Mouse (Mus musculus) forebrain, embryonic 11.5 days (tissue): ENCODE data around the gene Dnaic2. TPM values are rescaled to one million over a fixed set of nuclear protein-coding genes. Genes with fewer than 3 reads are reported as not detected.

Source experiments
- ATAC-seq: fragments of 200-750 bp; cut with Nextera tagmentation; replicated peaks from 2 replicates; pipeline ENCODE4 v1.8.0; 2017; ENCODE audit warnings: moderate TSS enrichment; ENCODE audit not compliant: low FRiP score
- DNase-seq: peaks from one replicate; pipeline ENCODE4 v3.0.0-alpha.2; 2017; ENCODE audit warnings: low spot score
- H3K27ac ChIP-seq: fragments of 300-500 bp; sonication (generic); 2 replicates; pipeline ENCODE4 v1.5.1; 2014; ENCODE audit warnings: low read depth, low read length
- H3K27me3 ChIP-seq: fragments of 300-500 bp; sonication (generic); 2 replicates; pipeline ENCODE4 v1.6.1; 2014; ENCODE audit warnings: mild to moderate bottlenecking, low read length, mixed read lengths; ENCODE audit not compliant: control insufficient read depth, insufficient read depth
- H3K36me3 ChIP-seq: fragments of 300-500 bp; sonication (generic); 2 replicates; pipeline ENCODE4 v1.6.1; 2014; ENCODE audit warnings: mild to moderate bottlenecking, low read length, moderate library complexity, mixed read lengths; ENCODE audit not compliant: control insufficient read depth, insufficient read depth
- H3K4me1 ChIP-seq: fragments of 300-500 bp; sonication (generic); replicated peaks from 2 replicates; pipeline ENCODE4 v1.6.1; 2014; ENCODE audit warnings: low read length, mixed read lengths; ENCODE audit not compliant: control insufficient read depth, insufficient read depth
- H3K4me2 ChIP-seq: fragments of 300-500 bp; sonication (generic); 2 replicates; pipeline ENCODE4 v1.6.1; 2014; ENCODE audit warnings: low read depth, mild to moderate bottlenecking, low read length, moderate library complexity, mixed read lengths; ENCODE audit not compliant: severe bottlenecking
- H3K4me3 ChIP-seq: fragments of 300-500 bp; sonication (generic); 2 replicates; pipeline ENCODE4 v1.5.1; 2014; ENCODE audit warnings: low read depth, low read length
- H3K9ac ChIP-seq: fragments of 300-500 bp; sonication (generic); 2 replicates; pipeline ENCODE4 v1.6.1; 2014; ENCODE audit warnings: low read length
- H3K9me3 ChIP-seq: fragments of 300-500 bp; sonication (generic); 2 replicates; pipeline ENCODE4 v1.6.1; 2016; ENCODE audit warnings: low read length, mixed read lengths; ENCODE audit not compliant: control insufficient read depth
- WGBS: fragments of 180-500 bp; shearing (Covaris S2); extraction: QIAGEN DNeasy Blood & Tissue Kit; methylation state at CpG from one replicate; pipeline ENCODE4 v1.1.7; 2014; 5-methylcytosine and 5-hydroxymethylcytosine counted together
- polyA plus RNA-seq: library from polyadenylated mRNA; unstranded; fragments of >200 nt; fragmentation: Nextera tagmentation; extraction: Ambion mirVana; gene quantifications from 2 replicates; pipeline ENCODE4 v1.2.1, GENCODE M21; 2014

Dnaic2 gene
- polyA plus RNA-seq, 1 experiment from 2014 or later, result 1.1 TPM

- Histone ChIP-seq H3K4me3 (no peak overlapping the region), H3K27ac (no peak overlapping the region), H3K9ac (no peak overlapping the region), H3K4me2 (no peak overlapping the region), H3K36me3 (no peaks in the 10 kb centered on the region), H3K4me1 (peaks cover 14% of the 10 kb centered on the region; the same call in 1 of the 2 replicates), H3K9me3 (no peaks in the 10 kb centered on the region; the same call in 1 of the 2 replicates), H3K27me3 (no peaks in the 10 kb centered on the region)
- no peak for DNase-seq
- no peak for ATAC-seq
- WGBS, result 70% methylated on average over 15 of the region's 15 CpGs
These were observed 75.5 kb downstream of the Dnaic2 start for GRCm38 (mm10) chr11:114802540-114803267.

- Histone ChIP-seq H3K36me3 (no peaks in the 10 kb centered on the region), H3K9ac (no peak overlapping the region), H3K27me3 (no peaks in the 10 kb centered on the region), H3K4me3 (no peak overlapping the region), H3K4me2 (no peak overlapping the region), H3K9me3 (no peaks in the 10 kb centered on the region; the same call in 1 of the 2 replicates), H3K27ac (no peak overlapping the region), H3K4me1 (peaks cover 16% of the 10 kb centered on the region; the same call in 1 of the 2 replicates)
- peak; percentile 19; the same call in 1 of the 2 replicates for ATAC-seq
- 20% methylated on average over 8 of the region's 8 CpGs for WGBS
- no peak for DNase-seq
These were observed 76.8 kb downstream of the Dnaic2 start for GRCm38 (mm10) chr11:114803990-114804389.

GRCm38 (mm10) chr11:114807025-114807424, 79.8 kb downstream of the Dnaic2 start:
- ATAC-seq, result no peak
- Histone ChIP-seq H3K27me3 (no peaks in the 10 kb centered on the region), H3K9ac (no peak overlapping the region), H3K9me3 (no peaks in the 10 kb centered on the region), H3K4me1 (peaks cover 16% of the 10 kb centered on the region; the same call in 1 of the 2 replicates), H3K4me3 (no peak overlapping the region), H3K36me3 (no peaks in the 10 kb centered on the region), H3K27ac (no peak overlapping the region), H3K4me2 (no peak overlapping the region)
- DNase-seq, result no peak
- WGBS, result 65% methylated on average over 2 of the region's 2 CpGs

Other genes with a start within 250 kb of the Dnaic2 start
- 852 and 943 TPM in 2 replicates for gene Rpl38, start 58.9 kb upstream of the Dnaic2 start, polyA plus RNA-seq
- 10.5 and 11.7 TPM in 2 replicates for gene Ttyh2, start 52.0 kb upstream of the Dnaic2 start, polyA plus RNA-seq
- gene Kif19a, start 38.0 kb downstream of the Dnaic2 start, polyA plus RNA-seq, result 0.83 and 1.2 TPM in 2 replicates
- 42.2 and 47.3 TPM in 2 replicates for gene Btbd17, start 68.5 kb downstream of the Dnaic2 start, polyA plus RNA-seq
- not detected in 2 replicates for gene Gpr142, start 71.5 kb downstream of the Dnaic2 start, polyA plus RNA-seq
- gene Gprc5c, start 123.7 kb downstream of the Dnaic2 start, polyA plus RNA-seq, result 14.1 and 14.4 TPM in 2 replicates
- 0.35 and 0.64 TPM in 2 replicates for gene Cd300a, start 162.6 kb downstream of the Dnaic2 start, polyA plus RNA-seq
- gene Cd300lb, start 207.0 kb downstream of the Dnaic2 start, polyA plus RNA-seq, result 0.15 TPM in 1 of 2 replicates, not detected in the other
- not detected in 2 replicates for gene Cd300c, start 241.7 kb downstream of the Dnaic2 start, polyA plus RNA-seq